Mouse (Mus musculus) right cerebral cortex, adult 18-20 months (tissue): ENCODE measurements at regions not wholly inside any gene's neighbourhood (a gene's known extent, or its start where the extent isn't known, plus 50 kb on each side); places are given as distances from the start of the nearest gene placed in this dataset.

Experiments
- DNase-seq: peaks from one replicate; pipeline ENCODE4 v3.0.0; 2022; ENCODE audit warnings: mixed read lengths

DNA sequence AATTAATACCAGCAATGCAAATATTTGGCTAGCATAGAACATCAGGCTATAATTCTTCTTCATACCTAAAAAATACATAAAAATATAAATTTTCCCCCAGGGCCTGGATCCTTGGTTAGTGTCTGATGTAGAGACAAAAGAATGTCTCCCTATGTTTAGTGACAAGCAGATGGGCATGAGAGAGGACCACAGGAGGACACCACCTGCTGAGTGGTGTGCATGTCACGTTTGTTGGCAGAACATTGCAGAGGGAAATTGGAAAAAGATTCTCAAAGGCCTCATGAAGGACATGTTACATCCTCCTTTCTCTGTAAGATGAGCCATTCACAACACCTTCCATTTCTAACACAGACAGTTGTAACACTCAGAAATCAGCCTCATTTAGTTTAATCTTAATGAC, 206.3 kb downstream of the Hhipl2 start:
- no peak for DNase-seq

DNA sequence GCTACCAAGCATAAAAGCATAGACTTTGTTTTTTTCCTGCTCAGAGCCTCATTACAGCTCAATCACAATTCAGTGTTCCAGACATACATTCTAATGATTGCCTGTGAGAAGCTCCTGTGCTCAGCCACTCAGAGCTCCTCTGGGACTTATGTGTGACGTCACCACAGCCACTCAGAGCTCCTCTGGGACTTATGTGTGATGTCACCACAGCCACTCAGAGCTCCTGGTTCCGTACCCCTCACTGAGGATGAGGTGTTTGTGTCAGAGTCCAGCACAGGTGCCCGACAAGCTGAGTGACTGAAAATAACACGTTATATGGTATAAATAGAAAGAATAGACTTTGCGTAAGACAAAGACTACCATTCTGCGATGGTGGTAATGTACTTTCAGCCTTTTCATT, 215.8 kb downstream of the Hhipl2 start:
- DNase-seq: no peak

GRCm38 (mm10) chr1:183634836-183635235, 216.8 kb downstream of the Hhipl2 start:
- DNase-seq: no peak

GRCm38 (mm10) chr1:183637214-183637613, 219.2 kb downstream of the Hhipl2 start:
- no peak for DNase-seq

- no peak for DNase-seq
These were observed 221.3 kb downstream of the Hhipl2 start for GRCm38 (mm10) chr1:183639332-183639731.

GRCm38 (mm10) chr1:183640568-183640967, 222.6 kb downstream of the Hhipl2 start:
- DNase-seq: no peak

- DNase-seq: no peak
These were observed 226.0 kb downstream of the Hhipl2 start for GRCm38 (mm10) chr1:183644001-183644400.

DNA sequence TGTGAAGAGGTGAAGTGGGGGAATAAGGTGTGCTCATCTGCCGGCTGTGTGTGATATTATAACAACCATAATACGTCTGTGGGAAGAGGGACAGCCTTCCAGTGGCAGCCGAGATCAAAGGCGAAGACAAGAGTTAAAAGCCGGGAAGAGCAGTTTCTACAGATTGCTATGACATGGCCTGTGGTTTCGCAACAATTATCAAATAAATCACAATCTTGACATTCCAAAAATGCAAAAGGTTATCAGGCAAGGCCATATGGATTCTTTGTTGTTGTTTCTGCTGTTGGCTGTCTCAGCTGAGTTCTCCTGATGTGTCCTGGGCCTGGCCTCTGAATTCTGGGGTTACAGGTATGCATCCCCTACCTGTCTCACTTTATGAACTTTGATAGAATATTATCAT, 235.9 kb downstream of the Hhipl2 start:
- DNase-seq: no peak

DNA sequence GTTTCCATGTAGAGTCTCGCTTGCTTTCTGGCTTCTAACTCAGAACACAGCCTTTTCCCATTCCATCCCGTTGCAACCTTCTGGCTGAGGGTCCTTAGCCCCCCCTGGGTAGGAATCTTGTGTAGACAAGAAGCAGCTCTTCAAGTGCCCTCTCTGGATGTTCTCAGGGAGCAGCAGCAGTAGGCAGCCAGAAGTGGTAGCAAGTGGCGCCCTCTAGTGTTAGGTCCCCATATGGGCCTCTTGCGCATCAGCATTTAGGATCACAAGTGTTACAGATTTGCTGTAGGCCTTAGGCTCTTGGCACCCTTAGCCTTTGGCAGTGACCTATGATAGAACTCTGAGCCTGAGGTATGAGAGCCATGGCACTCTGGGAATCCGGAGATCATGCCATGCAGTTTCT, 239.0 kb downstream of the Hhipl2 start:
- peak; percentile 10 for DNase-seq

- no peak for DNase-seq
These were observed 242.5 kb downstream of the Hhipl2 start for GRCm38 (mm10) chr1:183660541-183660940.

GRCm38 (mm10) chr1:183662369-183663043, 244.5 kb downstream of the Hhipl2 start:
- no peak for DNase-seq

- DNase-seq: no peak
These were observed 251.3 kb downstream of the Hhipl2 start for GRCm38 (mm10) chr1:183669271-183669670.

DNA sequence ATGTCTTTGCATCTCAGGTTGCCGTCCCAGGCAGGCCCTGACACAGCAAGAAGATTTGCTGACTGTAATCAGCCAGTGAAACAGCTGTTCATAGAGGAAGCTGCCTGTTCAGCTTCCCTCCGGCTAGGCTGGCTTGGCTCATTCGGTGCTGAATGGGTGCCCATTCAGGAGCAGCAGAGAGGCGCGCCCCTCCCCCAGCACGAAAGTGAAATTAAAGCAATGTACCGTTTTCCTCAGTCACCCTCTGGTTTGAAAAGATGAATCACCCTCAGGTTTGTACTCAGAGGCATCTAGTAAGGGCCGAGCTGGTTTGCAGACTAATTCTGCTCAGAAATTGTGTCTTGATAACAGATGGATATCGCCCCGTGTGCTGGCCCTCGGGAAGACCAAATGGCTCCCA, 251.7 kb downstream of the Hhipl2 start:
- DNase-seq: peak; percentile 28

- DNase-seq: no peak
These were observed 252.5 kb downstream of the Hhipl2 start for GRCm38 (mm10) chr1:183670542-183670941.

DNA sequence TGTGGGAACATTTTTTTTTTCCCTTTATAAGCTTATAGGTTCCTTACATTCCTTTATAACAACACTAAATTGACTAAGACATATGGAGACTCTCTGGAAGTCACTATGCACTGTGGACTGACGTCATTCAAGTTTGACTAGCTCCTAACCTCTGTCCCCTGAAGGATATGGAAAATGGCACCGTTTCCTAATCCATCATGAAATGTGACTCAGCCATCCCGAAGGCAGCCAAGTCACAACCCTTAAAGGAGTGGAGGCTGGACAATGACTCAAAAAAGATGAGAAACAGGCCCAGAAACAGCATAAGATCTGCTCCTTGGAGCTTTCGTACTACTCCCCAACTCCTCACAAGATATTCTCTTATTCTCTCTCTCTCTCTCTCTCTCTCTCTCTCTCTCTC, 253.5 kb downstream of the Hhipl2 start:
- DNase-seq: no peak

DNA sequence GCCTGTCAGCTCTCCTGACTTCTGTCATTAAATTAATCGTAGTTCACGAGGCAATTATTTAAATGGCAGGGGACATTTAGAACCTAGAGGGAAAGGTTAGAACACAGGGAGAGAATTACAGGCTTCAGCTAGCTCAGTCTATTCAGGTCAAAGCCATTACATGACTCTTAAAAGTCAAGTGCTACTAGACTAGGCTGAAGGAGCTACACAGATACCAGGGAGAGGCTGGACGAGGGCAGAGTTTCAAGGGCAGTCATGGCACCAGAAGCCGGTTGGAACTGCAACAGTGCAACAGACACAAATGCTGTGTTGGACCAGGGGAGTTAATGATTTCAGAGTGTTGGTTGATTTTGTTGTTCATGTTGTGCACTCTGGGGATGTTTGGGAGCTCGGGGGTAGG, 254.5 kb downstream of the Hhipl2 start:
- no peak for DNase-seq

GRCm38 (mm10) chr1:183677585-183677984, 259.6 kb downstream of the Hhipl2 start:
- no peak for DNase-seq

DNA sequence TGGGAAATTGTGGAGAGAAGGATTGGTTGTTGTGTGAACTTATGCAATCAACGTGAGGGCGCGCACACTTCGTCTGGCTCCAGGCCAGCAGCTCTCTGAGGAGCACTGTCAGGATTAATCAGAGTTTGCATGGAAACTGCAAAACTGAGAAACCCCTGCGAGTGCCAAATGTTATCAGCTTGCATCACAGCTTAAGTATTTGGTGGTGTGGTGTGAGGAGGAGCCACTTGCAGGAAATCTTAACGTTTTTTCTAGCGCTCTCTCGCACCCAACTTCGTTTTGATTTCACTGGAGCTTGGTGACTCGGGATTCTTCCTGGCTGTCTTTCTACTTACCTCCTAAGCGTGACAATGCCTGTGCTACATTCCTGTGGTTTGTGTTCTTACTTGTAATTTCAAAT, 261.9 kb downstream of the Hhipl2 start:
- DNase-seq: peak; percentile 21

DNA sequence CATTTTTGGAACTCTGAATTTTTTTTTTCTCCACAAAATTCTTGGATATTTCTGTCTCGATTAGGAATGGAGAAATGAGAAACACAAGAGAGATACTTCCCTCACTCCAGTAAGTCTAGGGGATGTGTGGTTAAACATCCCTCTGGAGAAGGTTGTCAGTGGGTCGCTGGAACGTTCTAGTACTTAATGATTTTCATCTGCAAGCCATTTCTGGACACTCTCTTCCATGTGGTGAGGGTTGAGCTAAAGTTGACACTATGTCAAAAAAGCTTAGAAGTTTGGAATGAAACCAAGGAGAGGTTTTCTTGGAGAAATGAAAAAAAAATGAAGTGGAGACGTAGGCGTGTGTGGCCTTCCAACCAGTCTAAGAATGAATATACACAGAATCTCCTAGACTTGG, 268.0 kb downstream of the Hhipl2 start:
- no peak for DNase-seq

DNA sequence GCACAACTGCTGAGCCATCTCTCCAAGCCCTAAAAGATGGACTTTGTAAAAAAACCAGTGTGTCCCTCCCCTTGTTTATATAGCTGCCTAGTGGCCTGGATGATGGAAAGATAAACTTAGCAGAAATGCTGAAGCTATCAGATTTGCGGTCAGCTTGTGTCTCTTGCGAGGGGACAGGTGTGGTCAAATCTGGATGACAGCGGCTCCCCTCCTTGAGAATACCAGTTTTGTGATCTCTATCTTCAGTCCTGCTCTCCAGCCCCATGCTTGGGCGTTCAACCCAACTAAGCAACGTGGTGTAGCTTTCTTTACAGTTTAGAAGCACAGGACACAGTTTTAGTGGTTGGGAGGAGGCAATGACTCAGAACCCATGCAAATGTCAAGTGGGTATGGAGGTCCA, 274.7 kb downstream of the Hhipl2 start:
- no peak for DNase-seq

DNA sequence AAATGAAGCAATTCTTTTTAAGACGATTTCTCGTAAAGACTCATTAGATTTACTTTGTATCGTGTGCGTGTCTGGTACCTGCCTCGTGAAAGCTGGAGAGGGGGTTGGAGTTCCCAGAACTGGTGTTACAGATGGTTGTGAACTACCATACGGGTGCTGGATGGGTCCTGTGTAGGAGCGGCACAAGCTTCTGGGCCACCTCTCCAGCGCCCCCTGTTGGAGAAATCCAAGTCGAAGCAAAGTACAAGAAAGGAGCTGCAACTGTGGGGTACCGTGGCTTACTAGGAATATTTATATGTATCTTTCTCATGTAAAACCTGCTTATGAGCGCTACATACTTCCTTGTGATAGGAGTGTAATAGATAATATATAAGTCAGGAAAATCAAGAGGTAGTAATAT, 281.3 kb downstream of the Hhipl2 start:
- DNase-seq: no peak

GRCm38 (mm10) chr1:183702888-183703287, 284.9 kb downstream of the Hhipl2 start:
- no peak for DNase-seq

DNA sequence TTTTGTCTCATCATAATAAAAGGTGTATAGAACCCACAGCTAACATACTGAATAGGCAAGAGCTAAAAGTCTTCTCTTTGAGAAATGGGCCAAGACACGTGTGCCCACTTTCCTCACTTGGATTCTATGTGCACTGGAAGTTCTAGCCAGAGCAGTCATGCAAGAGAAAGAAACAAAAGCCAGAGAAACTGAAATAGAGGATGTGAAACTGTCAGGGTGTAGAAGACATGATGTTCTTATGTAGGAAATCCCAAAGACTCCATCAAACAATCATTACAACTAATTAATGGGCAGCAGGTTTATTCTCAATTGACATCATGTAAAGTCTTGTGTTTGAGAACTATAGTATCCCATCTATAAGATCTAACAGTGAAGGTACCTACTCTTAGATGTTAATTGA, 294.9 kb downstream of the Hhipl2 start:
- no peak for DNase-seq

DNA sequence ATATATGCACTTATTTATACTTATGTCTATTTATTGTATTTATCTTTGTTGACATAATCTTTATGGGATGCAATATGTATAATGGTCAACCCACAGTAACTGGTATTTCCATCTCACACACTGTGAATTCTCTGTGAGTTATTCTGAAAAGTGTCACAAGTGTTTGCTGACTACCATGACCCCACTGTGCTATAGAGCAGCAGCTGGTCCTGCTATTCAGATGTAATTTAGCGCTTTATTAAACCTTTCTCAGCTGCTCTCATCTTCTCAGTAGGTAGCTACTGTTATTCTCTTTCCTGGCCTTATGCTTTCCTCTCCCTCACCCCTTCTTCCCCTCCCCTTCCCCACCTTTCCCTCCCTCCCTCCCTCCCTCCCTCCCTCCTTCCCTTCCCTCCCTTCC, 296.0 kb upstream of the Dusp10 start:
- DNase-seq: no peak

DNA sequence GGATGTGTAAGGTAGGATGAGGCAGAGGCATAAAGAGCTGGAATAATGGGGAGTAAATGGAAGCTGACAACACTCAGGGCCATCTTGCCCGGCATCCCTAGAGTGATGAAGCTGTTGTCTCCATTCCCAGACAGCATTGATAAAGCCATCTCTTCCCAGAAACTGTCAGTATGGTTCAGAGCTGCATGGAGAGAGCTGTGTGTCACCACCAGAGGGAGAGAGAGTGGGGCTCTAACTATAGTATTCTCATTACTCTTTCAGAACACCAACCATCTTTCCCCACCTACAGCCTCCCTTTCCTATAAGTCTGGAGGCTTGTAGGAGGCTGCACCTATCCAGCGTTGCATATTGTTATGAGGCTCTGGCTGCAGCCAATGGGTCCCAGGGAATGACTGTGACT, 264.0 kb upstream of the Dusp10 start:
- DNase-seq: no peak

GRCm38 (mm10) chr1:183754500-183754899, 258.6 kb upstream of the Dusp10 start:
- no peak for DNase-seq
